ENCODE assay signal across 8 mouse cellular contexts in the genomic region with DNA sequence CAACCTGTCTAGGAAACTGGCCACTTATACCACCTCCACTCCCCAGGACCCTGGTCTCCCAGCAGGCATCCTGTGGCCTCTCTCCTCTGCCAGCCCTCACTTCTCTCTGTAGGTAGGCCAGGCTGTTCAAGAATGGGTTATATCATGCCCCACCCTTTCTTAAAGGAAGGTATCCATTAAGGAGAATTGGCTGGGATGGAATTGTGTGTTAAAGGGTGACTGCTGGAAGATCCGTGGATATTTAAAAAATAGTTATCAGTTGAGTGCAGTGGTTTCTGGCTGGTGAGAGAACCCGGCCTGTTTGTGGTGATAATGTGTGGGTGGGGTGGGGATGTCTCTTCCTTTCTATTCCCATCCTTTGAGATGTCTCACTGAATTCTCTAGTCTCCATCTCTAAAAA. TPM values are rescaled to one million over a fixed set of nuclear protein-coding genes. Genes with fewer than 3 reads are reported as not detected.
DNase-seq lines count a peak whose midpoint lies in the region; ATAC-seq and TF ChIP-seq lines count a peak whose summit lies in the region.
"Had no signal": no experiment of that assay in that cellular context is flagged by ENCODE, and none has a peak within 500 bp of the region (broad histone marks: within the 10 kb centered on the region; RNA-seq: fewer than 3 reads in every experiment).

No protein-coding gene starts in this region.

- ATAC-seq in kidney, postnatal 0 days (replicated peaks; ENCODE audit: low FRiP score, low read depth), result no peak
- ATAC-seq in heart, embryonic 16.5 days (replicated peaks; ENCODE audit: extremely low read depth, insufficient read depth, low FRiP score), result no peak
- peak; percentile 17 for ATAC-seq in liver, postnatal 0 days

- peak overlapping the region; percentile 71; the same call in 1 of the 2 replicates for H3K4me2 ChIP-seq in kidney, postnatal 0 days (ENCODE audit: low read length)
- H3K4me2 ChIP-seq in heart, embryonic 16.5 days (ENCODE audit: low read depth, low read length), result peak overlapping the region; percentile 88
- peak overlapping the region; percentile 81 for H3K4me2 ChIP-seq in liver, postnatal 0 days (ENCODE audit: low read depth, low read length)

- no peak for TF ChIP-seq CTCF in kidney, postnatal 0 days (IDR thresholded peaks at IDR 0.05; ENCODE audit: low read depth)
- no peak for TF ChIP-seq CTCF in liver, postnatal 0 days (IDR thresholded peaks at IDR 0.05; ENCODE audit: low read depth)

- no peak for DNase-seq in kidney, postnatal 0 days (ENCODE audit: low spot score)
- DNase-seq in kidney, postnatal 14 days, result no peak
- peak; percentile 61 for DNase-seq in c-Kit-positive CD71-positive TER-119-negative erythroid progenitor cells, embryonic 14.5 days (ENCODE audit: low read depth)
- DNase-seq in liver, postnatal 0 days, result peak; percentile 59
- no peak for DNase-seq in left cerebral cortex, postnatal 4 days
- no peak for DNase-seq in neural tube, embryonic 10.5 days (ENCODE audit: extremely low spot score, low spot score)
- DNase-seq: kidney, postnatal 10 days had no signal

- H3K4me1 ChIP-seq in kidney, postnatal 0 days (replicated peaks; ENCODE audit: insufficient read depth, low read length), result peaks cover 9% of the 10 kb centered on the region; the same call in 1 of the 2 replicates
- peaks cover 24% of the 10 kb centered on the region for H3K4me1 ChIP-seq in heart, embryonic 16.5 days (ENCODE audit: control insufficient read depth, insufficient read depth, low read length)
- peaks cover 48% of the 10 kb centered on the region for H3K4me1 ChIP-seq in liver, postnatal 0 days (ENCODE audit: insufficient read depth)

- H3K4me3 ChIP-seq in kidney, postnatal 0 days (replicated peaks; ENCODE audit: low read depth, low read length), result no peak overlapping the region
- peak overlapping the region; percentile 79; the same call in 1 of the 2 replicates for H3K4me3 ChIP-seq in heart, embryonic 16.5 days (ENCODE audit: low read length)
- peak overlapping the region; percentile 87 for H3K4me3 ChIP-seq in liver, postnatal 0 days (ENCODE audit: low read depth, low read length)

- peak; percentile 97 for TF ChIP-seq EP300 in liver, postnatal 0 days (IDR thresholded peaks at IDR 0.05; ENCODE audit: low read depth)

- H3K27ac ChIP-seq in kidney, postnatal 0 days, result peak overlapping the region; percentile 77
- H3K27ac ChIP-seq in heart, embryonic 16.5 days (ENCODE audit: low read length), result peak overlapping the region; percentile 99
- peak overlapping the region; percentile 98 for H3K27ac ChIP-seq in liver, postnatal 0 days (ENCODE audit: low read depth)

- WGBS in kidney, postnatal 0 days, result 62% methylated on average over 2 of the region's 2 CpGs
- 23% methylated on average over 2 of the region's 2 CpGs for WGBS in heart, embryonic 16.5 days
- 23% methylated on average over 2 of the region's 2 CpGs for WGBS in liver, postnatal 0 days (ENCODE audit: insufficient replicate concordance)

- no peaks in the 10 kb centered on the region for H3K27me3 ChIP-seq in kidney, postnatal 0 days (ENCODE audit: insufficient read depth, low read length)
- H3K27me3 ChIP-seq in heart, embryonic 16.5 days (ENCODE audit: control insufficient read depth, insufficient read depth, low read length), result no peaks in the 10 kb centered on the region
- no peaks in the 10 kb centered on the region for H3K27me3 ChIP-seq in liver, postnatal 0 days (ENCODE audit: insufficient read depth, low read length)

- intact Hi-C loops in left cerebral cortex, postnatal 4 days (cut with DNase I), result no loop called here

- H3K9me3 ChIP-seq in kidney, postnatal 0 days (replicated peaks; ENCODE audit: low read length), result no peaks in the 10 kb centered on the region
- no peaks in the 10 kb centered on the region for H3K9me3 ChIP-seq in heart, embryonic 16.5 days (replicated peaks; ENCODE audit: control insufficient read depth, low read length)
- H3K9me3 ChIP-seq in liver, postnatal 0 days (ENCODE audit: low read length), result no peaks in the 10 kb centered on the region

- H3K36me3 ChIP-seq in kidney, postnatal 0 days (ENCODE audit: insufficient read depth, low read length), result peaks cover 4% of the 10 kb centered on the region; the same call in 1 of the 2 replicates
- peaks cover 4% of the 10 kb centered on the region; the same call in 1 of the 2 replicates for H3K36me3 ChIP-seq in heart, embryonic 16.5 days (ENCODE audit: control insufficient read depth, insufficient read depth)
- peaks cover 11% of the 10 kb centered on the region for H3K36me3 ChIP-seq in liver, postnatal 0 days (replicated peaks; ENCODE audit: insufficient read depth, low read length)

- no peak overlapping the region for H3K9ac ChIP-seq in kidney, postnatal 0 days (ENCODE audit: low read depth, low read length)
- H3K9ac ChIP-seq in heart, embryonic 16.5 days (ENCODE audit: low read length), result peak overlapping the region; percentile 74
- H3K9ac ChIP-seq in liver, postnatal 0 days (replicated peaks), result peak overlapping the region; percentile 74

RNA-seq across cellular contexts. Expression of gene Gtpbp2, which starts 1.6 kb away (rescaled TPM):
- polyA plus RNA-seq in kidney, postnatal 0 days (2015; fragmentation: Nextera tagmentation; extraction: Ambion mirVana), result 25.4 and 26.3 TPM in 2 replicates
- 36.9 and 42.6 TPM in 2 replicates for polyA plus RNA-seq in heart, embryonic 16.5 days (2015; fragmentation: Nextera tagmentation; extraction: Ambion mirVana)
- 23.4 and 27.5 TPM in 2 replicates for polyA plus RNA-seq in liver, postnatal 0 days (2015; fragmentation: Nextera tagmentation; extraction: Ambion mirVana)
- 100 to 1,000 TPM; 111 TPM for total RNA-seq in left cerebral cortex, postnatal 4 days (2021)

RNA-seq across cellular contexts. Expression of gene Mad2l1bp, which starts 5.9 kb away (rescaled TPM):
- 32.4 and 35.6 TPM in 2 replicates for polyA plus RNA-seq in kidney, postnatal 0 days (2015; fragmentation: Nextera tagmentation; extraction: Ambion mirVana)
- 32.7 and 39.4 TPM in 2 replicates for polyA plus RNA-seq in heart, embryonic 16.5 days (2015; fragmentation: Nextera tagmentation; extraction: Ambion mirVana)
- 25.0 and 25.3 TPM in 2 replicates for polyA plus RNA-seq in liver, postnatal 0 days (2015; fragmentation: Nextera tagmentation; extraction: Ambion mirVana)
- total RNA-seq in left cerebral cortex, postnatal 4 days (2021), result 10 to 100 TPM; 16.2 to 17.8 TPM

RNA-seq across cellular contexts. Expression of gene Rsph9, which starts 15.2 kb away (rescaled TPM):
- 18.8 and 19.8 TPM in 2 replicates for polyA plus RNA-seq in kidney, postnatal 0 days (2015; fragmentation: Nextera tagmentation; extraction: Ambion mirVana)
- 6.9 and 8.0 TPM in 2 replicates for polyA plus RNA-seq in heart, embryonic 16.5 days (2015; fragmentation: Nextera tagmentation; extraction: Ambion mirVana)
- polyA plus RNA-seq in liver, postnatal 0 days (2015; fragmentation: Nextera tagmentation; extraction: Ambion mirVana), result 1.7 and 1.8 TPM in 2 replicates
- 10 to 100 TPM; 40.0 to 43.8 TPM for total RNA-seq in left cerebral cortex, postnatal 4 days (2021)

RNA-seq across cellular contexts. Expression of gene Polh, which starts 43.2 kb away (rescaled TPM):
- 10.5 and 11.1 TPM in 2 replicates for polyA plus RNA-seq in kidney, postnatal 0 days (2015; fragmentation: Nextera tagmentation; extraction: Ambion mirVana)
- polyA plus RNA-seq in heart, embryonic 16.5 days (2015; fragmentation: Nextera tagmentation; extraction: Ambion mirVana), result 11.7 and 13.4 TPM in 2 replicates
- 6.9 and 8.9 TPM in 2 replicates for polyA plus RNA-seq in liver, postnatal 0 days (2015; fragmentation: Nextera tagmentation; extraction: Ambion mirVana)
- total RNA-seq in left cerebral cortex, postnatal 4 days (2021), result 10 to 100 TPM in 1 of 2 experiments, 1 to 10 TPM in 1; 9.7 to 10.7 TPM

RNA-seq across cellular contexts. Expression of gene Xpo5, which starts 43.3 kb away (rescaled TPM):
- 23.3 and 26.7 TPM in 2 replicates for polyA plus RNA-seq in kidney, postnatal 0 days (2015; fragmentation: Nextera tagmentation; extraction: Ambion mirVana)
- 20.5 and 20.6 TPM in 2 replicates for polyA plus RNA-seq in heart, embryonic 16.5 days (2015; fragmentation: Nextera tagmentation; extraction: Ambion mirVana)
- 7.4 and 8.7 TPM in 2 replicates for polyA plus RNA-seq in liver, postnatal 0 days (2015; fragmentation: Nextera tagmentation; extraction: Ambion mirVana)
- total RNA-seq in left cerebral cortex, postnatal 4 days (2021), result 10 to 100 TPM; 45.0 to 46.3 TPM

Comparison
In these comparisons a context has a peak if more than half of its experiments do, and no peak if none do; other contexts are left out.
1. DNase-seq: peak in c-Kit-positive CD71-positive TER-119-negative erythroid progenitor cells, embryonic 14.5 days (single experiment) and liver, postnatal 0 days (single experiment); none in kidney, postnatal 0 days (single experiment), kidney, postnatal 14 days (single experiment), left cerebral cortex, postnatal 4 days (single experiment) and neural tube, embryonic 10.5 days (single experiment).
2. Peak in every context shown above with its lines, with median percentiles within 50 percentile points of each other: H3K27ac ChIP-seq and H3K4me2 ChIP-seq.